Mouse (Mus musculus): ENCODE results near the gene Rap1gap. TPM values are rescaled to one million over a fixed set of nuclear protein-coding genes. Genes with fewer than 3 reads are reported as not detected.

Rap1gap gene
- polyA plus RNA-seq, 1 experiment from 2014 or later, result 15.6 TPM

DNA sequence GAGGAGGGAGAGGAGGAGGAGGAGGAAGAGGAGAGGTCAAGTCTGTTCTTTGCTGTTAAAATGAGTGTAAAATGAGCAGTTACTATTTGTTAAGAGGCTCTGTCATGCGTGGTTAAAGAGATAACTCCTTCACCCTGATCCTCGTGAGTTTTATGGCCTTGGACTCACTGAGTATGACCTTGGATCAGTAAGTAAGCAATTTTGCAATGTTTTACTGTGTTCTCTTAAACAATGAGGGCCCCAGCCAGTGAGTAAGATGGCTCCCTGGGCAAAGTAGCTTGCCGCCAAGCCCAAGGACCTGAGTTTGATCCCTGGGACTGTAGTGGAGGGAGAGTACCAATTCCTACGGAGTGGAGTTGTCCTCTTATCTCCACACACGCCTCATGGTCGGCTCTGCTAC is 36.4 kb downstream of the Rap1gap start:
- Histone ChIP-seq H3K4me2 (ENCODE audit: low read depth, low read length) (no peak overlapping the region), H3K27ac (ENCODE audit: low read depth) (no peak overlapping the region), H3K9ac (replicated peaks) (no peak overlapping the region), H3K36me3 (replicated peaks; ENCODE audit: insufficient read depth, low read length) (no peaks in the 10 kb centered on the region), H3K4me1 (ENCODE audit: insufficient read depth) (peaks cover 18% of the 10 kb centered on the region), H3K9me3 (ENCODE audit: low read length) (no peaks in the 10 kb centered on the region), H3K4me3 (ENCODE audit: low read depth, low read length) (no peak overlapping the region), H3K27me3 (ENCODE audit: insufficient read depth, low read length) (no peaks in the 10 kb centered on the region)
- no peak for ATAC-seq
- DNase-seq, result no peak
- TF ChIP-seq EP300 (IDR thresholded peaks at IDR 0.05; ENCODE audit: low read depth), result no peak
- TF ChIP-seq CTCF (IDR thresholded peaks at IDR 0.05; ENCODE audit: low read depth), result no peak
- WGBS (ENCODE audit: insufficient replicate concordance), result 34% methylated on average over 6 of the region's 6 CpGs

DNA sequence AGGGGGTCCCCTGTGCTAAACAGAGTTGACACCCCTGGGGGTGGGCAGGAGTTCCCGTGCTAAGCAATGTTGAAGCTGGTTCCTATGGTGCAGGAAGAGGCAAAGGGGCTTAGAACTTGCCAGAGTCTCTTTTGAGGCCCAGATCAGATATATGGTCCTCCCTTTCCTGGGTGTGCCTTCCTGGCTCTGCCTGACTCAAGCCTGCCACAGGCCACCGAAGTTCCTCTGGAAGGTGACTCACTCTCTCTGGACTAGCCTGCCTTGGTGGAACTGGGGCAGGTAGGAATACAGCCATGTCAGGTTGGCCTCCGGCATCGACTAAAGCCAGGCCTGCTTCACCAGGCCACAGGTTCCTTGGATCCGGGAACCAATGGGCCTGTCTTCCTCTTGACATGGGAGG is 38.6 kb downstream of the Rap1gap start:
- H3K4me2 ChIP-seq (ENCODE audit: low read depth, low read length), result no peak overlapping the region
- no peak for ATAC-seq
- DNase-seq, result no peak
- 64% methylated on average over 5 of the region's 5 CpGs for WGBS (ENCODE audit: insufficient replicate concordance)
- no peaks in the 10 kb centered on the region for H3K36me3 ChIP-seq (replicated peaks; ENCODE audit: insufficient read depth, low read length)
- no peak overlapping the region for H3K4me3 ChIP-seq (ENCODE audit: low read depth, low read length)
- H3K9me3 ChIP-seq (ENCODE audit: low read length), result no peaks in the 10 kb centered on the region
- H3K27me3 ChIP-seq (ENCODE audit: insufficient read depth, low read length), result peaks cover 4% of the 10 kb centered on the region; the same call in 1 of the 2 replicates
- peaks cover 24% of the 10 kb centered on the region for H3K4me1 ChIP-seq (ENCODE audit: insufficient read depth)
- no peak overlapping the region for H3K9ac ChIP-seq (replicated peaks)
- TF ChIP-seq CTCF (IDR thresholded peaks at IDR 0.05; ENCODE audit: low read depth), result no peak
- no peak for TF ChIP-seq EP300 (IDR thresholded peaks at IDR 0.05; ENCODE audit: low read depth)
- H3K27ac ChIP-seq (ENCODE audit: low read depth), result no peak overlapping the region

DNA sequence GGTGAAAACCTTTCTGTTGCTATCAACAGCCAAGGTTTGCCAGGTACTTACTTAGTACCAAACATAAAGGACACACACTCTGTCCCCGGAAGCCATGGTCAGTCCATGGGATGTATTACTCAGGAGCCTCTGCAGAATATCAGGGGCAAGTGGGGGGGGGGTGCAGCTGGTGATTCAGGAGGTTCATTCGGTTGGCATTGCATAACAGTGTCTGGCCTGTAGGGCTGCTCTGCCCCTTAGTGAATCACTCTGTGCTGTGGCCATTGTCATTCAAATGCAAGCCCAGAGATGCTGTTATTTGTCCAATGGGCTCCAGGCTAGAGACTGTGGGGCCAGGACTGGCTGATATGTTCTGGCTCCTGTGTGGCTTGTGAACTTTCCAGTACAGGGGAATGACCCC is 40.0 kb downstream of the Rap1gap start:
- no peaks in the 10 kb centered on the region for H3K36me3 ChIP-seq (replicated peaks; ENCODE audit: insufficient read depth, low read length)
- H3K27ac ChIP-seq (ENCODE audit: low read depth), result no peak overlapping the region
- peaks cover 17% of the 10 kb centered on the region for H3K4me1 ChIP-seq (ENCODE audit: insufficient read depth)
- WGBS (ENCODE audit: insufficient replicate concordance), result 59% methylated on average over 2 of the region's 2 CpGs
- H3K9ac ChIP-seq (replicated peaks), result no peak overlapping the region
- H3K27me3 ChIP-seq (ENCODE audit: insufficient read depth, low read length), result peaks cover 4% of the 10 kb centered on the region; the same call in 1 of the 2 replicates
- H3K4me3 ChIP-seq (ENCODE audit: low read depth, low read length), result no peak overlapping the region
- no peak for ATAC-seq
- no peak for DNase-seq
- TF ChIP-seq CTCF (IDR thresholded peaks at IDR 0.05; ENCODE audit: low read depth), result no peak
- no peak for TF ChIP-seq EP300 (IDR thresholded peaks at IDR 0.05; ENCODE audit: low read depth)
- H3K9me3 ChIP-seq (ENCODE audit: low read length), result no peaks in the 10 kb centered on the region
- H3K4me2 ChIP-seq (ENCODE audit: low read depth, low read length), result no peak overlapping the region

DNA sequence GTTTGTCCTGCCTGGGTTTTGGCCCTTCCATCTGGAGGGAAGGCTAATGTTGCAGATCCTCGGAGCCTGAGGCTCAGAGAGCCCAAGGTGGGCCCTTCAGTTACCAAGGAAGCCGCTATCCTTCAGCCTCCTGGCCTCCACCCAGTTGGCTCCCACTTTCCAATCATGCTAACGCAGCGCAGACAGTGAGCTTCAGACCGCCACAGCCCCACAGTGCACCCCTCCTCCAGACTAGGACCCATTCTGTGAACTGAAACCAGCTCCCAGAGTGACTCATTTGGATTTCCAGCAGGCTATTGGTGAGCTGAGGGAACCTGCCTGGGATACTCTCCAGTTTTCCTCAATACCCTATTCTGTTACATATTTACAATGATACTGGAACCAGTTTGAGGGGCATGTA is 40.9 kb downstream of the Rap1gap start:
- no peak overlapping the region for H3K9ac ChIP-seq (replicated peaks)
- H3K4me3 ChIP-seq (ENCODE audit: low read depth, low read length), result no peak overlapping the region
- no peak for DNase-seq

DNA sequence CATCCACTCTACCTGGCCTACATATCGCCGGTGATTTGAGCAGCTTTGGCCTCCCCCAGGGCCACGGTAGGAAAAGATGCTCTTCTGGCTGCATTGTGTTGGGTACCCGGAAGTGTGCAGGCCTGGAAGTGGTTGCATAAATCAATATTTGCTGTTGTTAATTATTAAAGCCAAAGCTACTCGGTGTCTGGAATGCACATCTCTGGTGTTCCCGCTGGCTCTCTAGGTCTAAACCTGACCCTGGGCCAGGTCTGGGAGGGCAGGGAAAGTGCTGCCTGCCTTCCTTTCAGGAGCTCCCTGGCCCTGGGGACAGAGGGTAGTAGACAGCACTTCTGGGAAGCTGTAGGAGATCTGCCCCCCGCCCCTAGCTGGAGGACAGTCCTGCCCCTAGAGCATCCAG is 42.0 kb downstream of the Rap1gap start:
- Histone ChIP-seq H3K27me3 (ENCODE audit: insufficient read depth, low read length) (peaks cover 4% of the 10 kb centered on the region; the same call in 1 of the 2 replicates), H3K4me2 (ENCODE audit: low read depth, low read length) (peak overlapping the region; percentile 89), H3K4me1 (ENCODE audit: insufficient read depth) (peaks cover 11% of the 10 kb centered on the region), H3K27ac (ENCODE audit: low read depth) (peak overlapping the region; percentile 22; the same call in 1 of the 2 replicates), H3K9me3 (ENCODE audit: low read length) (no peaks in the 10 kb centered on the region), H3K4me3 (ENCODE audit: low read depth, low read length) (no peak overlapping the region), H3K36me3 (replicated peaks; ENCODE audit: insufficient read depth, low read length) (no peaks in the 10 kb centered on the region), H3K9ac (replicated peaks) (no peak overlapping the region)
- TF ChIP-seq CTCF (IDR thresholded peaks at IDR 0.05; ENCODE audit: low read depth) (no peak), EP300 (IDR thresholded peaks at IDR 0.05; ENCODE audit: low read depth) (no peak)
- WGBS (ENCODE audit: insufficient replicate concordance), result 58% methylated on average over 7 of the region's 7 CpGs
- DNase-seq (no peak), ATAC-seq (peak; percentile 62)

More for the DNA sequence above, 40.9 kb downstream of the Rap1gap start:
- TF ChIP-seq CTCF (IDR thresholded peaks at IDR 0.05; ENCODE audit: low read depth) (no peak), EP300 (IDR thresholded peaks at IDR 0.05; ENCODE audit: low read depth) (no peak)
- Histone ChIP-seq H3K27ac (ENCODE audit: low read depth) (no peak overlapping the region), H3K36me3 (replicated peaks; ENCODE audit: insufficient read depth, low read length) (no peaks in the 10 kb centered on the region), H3K4me2 (ENCODE audit: low read depth, low read length) (no peak overlapping the region), H3K4me1 (ENCODE audit: insufficient read depth) (peaks cover 15% of the 10 kb centered on the region), H3K27me3 (ENCODE audit: insufficient read depth, low read length) (peaks cover 4% of the 10 kb centered on the region; the same call in 1 of the 2 replicates), H3K9me3 (ENCODE audit: low read length) (no peaks in the 10 kb centered on the region)
- ATAC-seq, result no peak
- 83% methylated on average over 5 of the region's 5 CpGs for WGBS (ENCODE audit: insufficient replicate concordance)

DNA sequence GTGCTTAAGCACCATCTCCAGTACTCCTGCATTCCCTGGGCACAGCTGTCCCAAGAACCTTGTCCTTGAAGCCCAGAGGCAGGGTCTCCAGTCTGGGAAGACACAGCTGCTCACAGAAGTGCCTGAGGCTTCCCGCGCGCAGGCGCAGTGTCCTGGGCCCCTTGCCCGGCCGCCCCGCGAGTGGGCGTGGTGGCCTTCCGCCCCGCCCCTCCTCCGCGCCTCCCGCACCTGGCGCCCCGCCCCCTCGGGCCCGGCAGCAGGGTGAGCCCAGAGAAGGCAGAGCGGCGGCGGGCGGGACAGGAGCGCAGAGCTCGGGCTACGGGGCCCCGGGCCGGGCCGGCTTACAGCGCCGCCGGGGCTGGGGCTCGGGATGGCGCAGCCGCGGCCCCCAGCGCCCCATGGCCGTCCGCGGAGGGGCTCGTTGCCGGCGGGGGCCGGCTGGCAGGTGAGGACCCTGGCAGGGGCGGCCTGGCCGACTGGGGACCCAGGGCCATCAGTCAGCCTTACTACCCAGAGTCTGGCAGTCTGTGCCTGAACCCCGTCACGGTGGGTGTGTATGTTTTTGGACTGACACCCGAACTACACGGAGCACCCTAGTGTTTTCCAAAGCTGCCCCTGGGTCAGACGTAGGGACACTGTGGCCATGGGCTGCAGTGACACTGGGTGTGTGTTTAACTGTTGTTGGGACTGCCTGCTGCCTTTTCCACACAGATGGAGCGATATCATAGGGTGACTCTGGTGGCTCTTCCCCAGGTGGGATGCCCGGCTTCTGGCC is 42.9 kb downstream of the Rap1gap start:
- Histone ChIP-seq H3K36me3 (replicated peaks; ENCODE audit: insufficient read depth, low read length) (no peaks in the 10 kb centered on the region), H3K9me3 (ENCODE audit: low read length) (no peaks in the 10 kb centered on the region), H3K4me2 (ENCODE audit: low read depth, low read length) (peak overlapping the region; percentile 89), H3K4me1 (ENCODE audit: insufficient read depth) (peaks cover 11% of the 10 kb centered on the region), H3K9ac (replicated peaks) (peak overlapping the region; percentile 70), H3K27me3 (ENCODE audit: insufficient read depth, low read length) (peaks cover 4% of the 10 kb centered on the region; the same call in 1 of the 2 replicates), H3K4me3 (ENCODE audit: low read depth, low read length) (peak overlapping the region; percentile 53), H3K27ac (ENCODE audit: low read depth) (0 out of 2 replicates have a peak overlapping the region, but pooled peaks have one; percentile 44)
- ATAC-seq, result peak; percentile 87
- peak; percentile 91 for DNase-seq
- no peak for TF ChIP-seq EP300 (IDR thresholded peaks at IDR 0.05; ENCODE audit: low read depth)
- WGBS (ENCODE audit: insufficient replicate concordance), result 2% methylated on average over 42 of the region's 52 CpGs
